Mouse (Mus musculus) E14TG2a.4 (cell line): Measurements from ENCODE around the gene Pdxk.

Experiments
- H3K27me3 ChIP-seq: 2 replicates; pipeline ENCODE4 v1.6.1; 2014; ENCODE audit warnings: low read length, control low read depth; ENCODE audit not compliant: insufficient read depth
- H3K36me3 ChIP-seq: 2 replicates; pipeline ENCODE4 v1.6.1; 2014; ENCODE audit warnings: low read length, control low read depth; ENCODE audit not compliant: insufficient read depth
- H3K4me1 ChIP-seq: replicated peaks from 2 replicates; pipeline ENCODE4 v1.6.1; 2014; ENCODE audit warnings: low read depth, low read length, control low read depth
- H3K4me3 ChIP-seq: replicated peaks from 2 replicates; pipeline ENCODE4 v1.5.1; 2014; ENCODE audit warnings: mild to moderate bottlenecking, low read length
- H3K9me3 ChIP-seq: 2 replicates; pipeline ENCODE4 v1.6.1; 2014; ENCODE audit warnings: low read length, control low read depth
- CTCF ChIP-seq: conservative IDR thresholded peaks from 2 replicates; pipeline ENCODE4 v1.5.1; 2014; ENCODE audit warnings: low read length
- NANOG ChIP-seq: IDR thresholded peaks from 2 replicates; pipeline ENCODE4 v1.6.1; 2014; ENCODE audit warnings: borderline replicate concordance, low read length, mixed read lengths
- POU5F1 ChIP-seq: IDR thresholded peaks from 2 replicates; pipeline ENCODE4 v1.6.1; 2014; ENCODE audit warnings: low read length, borderline replicate concordance

Gene Pdxk

DNA sequence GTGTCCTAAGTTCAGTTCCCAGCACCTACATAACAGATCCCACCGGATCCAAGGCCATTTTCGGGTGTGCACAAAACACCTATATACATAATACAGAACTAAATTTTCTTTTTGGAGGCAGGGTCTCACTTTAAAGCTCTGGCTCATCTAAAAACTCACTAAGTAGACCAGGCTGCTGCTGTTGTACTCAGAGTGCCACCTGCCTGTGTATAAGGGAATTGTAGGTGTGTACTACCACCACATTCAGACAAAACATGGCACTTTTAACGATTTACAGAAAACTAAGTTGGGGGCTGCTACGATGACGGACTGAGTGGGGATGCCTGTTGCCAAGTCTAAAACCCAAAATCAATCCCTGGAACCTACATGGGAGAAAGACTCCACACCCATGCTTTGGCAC lies 14.0 kb downstream of the Pdxk start:
- Histone ChIP-seq H3K4me3 (no peak overlapping the region), H3K9me3 (no peaks in the 10 kb centered on the region), H3K4me1 (no peaks in the 10 kb centered on the region), H3K27me3 (no peaks in the 10 kb centered on the region), H3K36me3 (peaks cover 57% of the 10 kb centered on the region)
- peak; percentile 27 for TF ChIP-seq CTCF
- TF ChIP-seq POU5F1, result no peak
- no peak for TF ChIP-seq NANOG

DNA sequence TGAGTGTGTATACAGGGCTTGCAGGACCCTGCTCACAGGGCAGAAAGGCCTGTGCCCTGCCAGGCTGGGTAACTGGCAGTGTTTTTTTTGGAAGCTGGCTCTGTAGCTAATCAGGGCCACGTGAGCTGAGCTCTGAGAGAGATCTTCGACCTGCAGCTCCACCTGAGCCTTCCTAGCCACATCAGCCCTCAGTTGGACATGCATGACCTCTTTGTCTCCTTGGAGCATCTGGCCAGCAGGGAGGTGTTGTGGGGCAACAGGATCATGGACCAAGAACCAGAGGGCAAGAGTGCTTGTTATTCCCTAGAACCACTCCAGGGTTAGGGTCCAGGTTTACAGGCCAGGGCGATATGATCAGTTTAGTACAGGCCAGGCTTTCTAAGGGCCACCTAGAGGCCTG lies 17.4 kb downstream of the Pdxk start:
- no peak overlapping the region for H3K4me3 ChIP-seq
- no peaks in the 10 kb centered on the region for H3K27me3 ChIP-seq
- no peaks in the 10 kb centered on the region for H3K9me3 ChIP-seq
- H3K36me3 ChIP-seq, result peaks cover 90% of the 10 kb centered on the region
- peaks cover 2% of the 10 kb centered on the region for H3K4me1 ChIP-seq
- no peak for TF ChIP-seq NANOG
- TF ChIP-seq POU5F1, result no peak
- TF ChIP-seq CTCF, result no peak

DNA sequence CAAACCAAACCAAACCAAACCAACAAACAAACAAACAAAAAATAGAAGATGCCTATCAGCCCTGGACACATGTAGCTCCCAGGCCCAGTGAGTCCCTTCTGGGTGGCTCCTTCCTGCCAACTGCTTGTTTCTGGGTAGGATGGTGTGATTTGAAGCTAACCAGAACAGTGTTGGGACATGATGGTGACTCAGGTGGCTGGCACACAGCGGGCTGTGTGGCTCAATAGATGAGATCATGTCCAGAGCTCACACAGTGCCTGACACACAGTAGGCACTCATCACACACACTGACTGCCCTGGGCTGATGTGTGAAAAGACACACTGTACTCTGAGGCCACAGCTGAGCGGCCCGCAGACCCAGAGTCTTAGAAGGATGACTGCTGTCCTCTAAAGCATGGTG lies 18.6 kb downstream of the Pdxk start:
- Histone ChIP-seq H3K27me3 (no peaks in the 10 kb centered on the region), H3K36me3 (peaks cover 98% of the 10 kb centered on the region), H3K9me3 (no peaks in the 10 kb centered on the region), H3K4me1 (peaks cover 12% of the 10 kb centered on the region), H3K4me3 (no peak overlapping the region)
- TF ChIP-seq POU5F1, result no peak
- TF ChIP-seq CTCF, result no peak
- no peak for TF ChIP-seq NANOG

DNA sequence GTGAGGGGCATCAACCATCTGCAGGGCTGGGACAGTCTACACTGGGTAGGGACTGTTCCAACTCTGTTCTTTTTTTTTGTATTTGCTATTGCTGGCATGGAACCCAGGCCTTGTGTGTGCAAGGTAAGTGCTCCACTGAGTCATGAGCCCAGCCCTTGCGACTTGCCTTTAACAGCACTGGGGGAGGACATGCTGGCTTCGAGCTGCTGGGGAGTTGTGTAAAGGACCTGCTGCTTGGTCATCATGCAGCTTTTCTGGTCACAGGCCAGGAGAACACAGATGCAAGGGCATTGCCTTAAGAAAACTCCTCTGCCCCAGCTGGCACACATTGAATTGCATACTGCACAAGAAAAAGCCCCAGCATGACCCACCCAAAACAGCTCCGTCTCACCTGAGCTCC lies 22.5 kb downstream of the Pdxk start:
- Histone ChIP-seq H3K27me3 (no peaks in the 10 kb centered on the region), H3K4me3 (no peak overlapping the region), H3K36me3 (peaks cover 77% of the 10 kb centered on the region), H3K4me1 (peaks cover 33% of the 10 kb centered on the region), H3K9me3 (no peaks in the 10 kb centered on the region)
- no peak for TF ChIP-seq NANOG
- TF ChIP-seq POU5F1, result no peak
- no peak for TF ChIP-seq CTCF

DNA sequence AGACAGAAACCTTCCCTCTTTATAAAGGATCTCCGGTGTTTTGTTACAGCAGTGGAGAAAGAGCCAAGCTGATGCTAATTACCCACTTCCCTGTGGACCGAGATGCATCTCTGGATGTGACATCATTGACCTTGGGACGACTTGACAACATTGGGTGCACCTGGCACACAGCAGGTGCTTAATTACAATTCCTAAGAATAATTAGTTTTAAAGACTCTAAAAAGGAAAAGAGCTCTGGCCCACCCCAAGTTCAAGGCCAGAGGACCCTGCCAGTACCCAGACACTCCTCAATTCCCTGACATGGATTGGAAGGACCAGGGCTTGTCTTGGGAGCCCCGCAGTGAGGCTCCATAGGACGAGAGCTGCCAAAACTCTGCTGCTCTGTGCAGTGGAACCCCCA lies 23.2 kb downstream of the Pdxk start:
- no peaks in the 10 kb centered on the region for H3K27me3 ChIP-seq
- peaks cover 34% of the 10 kb centered on the region for H3K4me1 ChIP-seq
- TF ChIP-seq POU5F1 (no peak), CTCF (no peak), NANOG (0 out of 2 replicates have a peak, but pooled peaks have one; percentile 23)
- H3K36me3 ChIP-seq, result peaks cover 70% of the 10 kb centered on the region
- no peaks in the 10 kb centered on the region for H3K9me3 ChIP-seq
- H3K4me3 ChIP-seq, result no peak overlapping the region

DNA sequence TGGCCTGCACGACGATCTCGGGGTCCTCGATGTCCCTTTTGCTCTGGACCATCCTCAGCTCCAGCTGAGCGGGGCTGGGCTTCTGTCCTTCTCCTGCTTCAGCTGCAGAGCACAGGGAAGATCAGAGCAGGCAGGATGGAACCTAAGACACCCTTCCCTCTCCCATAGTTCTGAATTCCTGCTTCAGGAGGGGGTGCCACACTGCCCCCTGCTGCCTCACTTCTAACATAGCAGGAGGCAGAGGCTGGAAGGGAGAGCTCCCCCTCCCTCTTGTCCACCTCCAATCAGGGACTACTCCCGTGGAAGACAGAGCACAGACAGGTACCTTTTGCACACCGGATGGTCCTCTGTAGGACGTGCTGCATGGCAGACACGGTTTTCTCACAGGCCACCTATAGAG lies 24.0 kb downstream of the Pdxk start:
- H3K36me3 ChIP-seq, result peaks cover 62% of the 10 kb centered on the region
- TF ChIP-seq CTCF, result peak; percentile 83
- no peak for TF ChIP-seq POU5F1
- no peaks in the 10 kb centered on the region for H3K9me3 ChIP-seq

DNA sequence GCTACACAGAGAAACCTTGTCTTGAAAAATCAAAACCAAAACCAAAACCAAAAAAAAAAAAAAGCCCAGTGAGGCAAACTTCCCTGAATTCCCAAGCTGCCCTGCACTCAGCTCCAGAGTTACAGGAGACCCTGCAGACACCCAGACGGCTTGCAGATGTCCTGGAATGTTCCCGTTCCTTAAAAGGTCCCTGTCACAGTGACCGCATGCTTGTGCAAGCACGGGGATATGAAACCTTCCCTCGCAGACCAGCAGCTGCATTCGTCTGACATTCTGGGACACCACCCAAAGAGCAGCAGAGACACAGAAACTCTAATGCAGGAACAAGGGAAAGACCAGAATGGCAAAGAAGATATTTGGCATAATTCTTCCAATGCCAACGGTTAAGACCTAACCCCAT lies 24.8 kb downstream of the Pdxk start:
- peaks cover 54% of the 10 kb centered on the region for H3K36me3 ChIP-seq
- no peaks in the 10 kb centered on the region for H3K9me3 ChIP-seq
- peaks cover 4% of the 10 kb centered on the region; the same call in 1 of the 2 replicates for H3K27me3 ChIP-seq
- peaks cover 34% of the 10 kb centered on the region for H3K4me1 ChIP-seq
- no peak overlapping the region for H3K4me3 ChIP-seq
- TF ChIP-seq NANOG, result no peak
- TF ChIP-seq POU5F1, result no peak
- TF ChIP-seq CTCF, result no peak

More for the DNA sequence above, 24.0 kb downstream of the Pdxk start:
- no peak overlapping the region for H3K4me3 ChIP-seq
- H3K27me3 ChIP-seq, result no peaks in the 10 kb centered on the region
- peaks cover 34% of the 10 kb centered on the region for H3K4me1 ChIP-seq

DNA sequence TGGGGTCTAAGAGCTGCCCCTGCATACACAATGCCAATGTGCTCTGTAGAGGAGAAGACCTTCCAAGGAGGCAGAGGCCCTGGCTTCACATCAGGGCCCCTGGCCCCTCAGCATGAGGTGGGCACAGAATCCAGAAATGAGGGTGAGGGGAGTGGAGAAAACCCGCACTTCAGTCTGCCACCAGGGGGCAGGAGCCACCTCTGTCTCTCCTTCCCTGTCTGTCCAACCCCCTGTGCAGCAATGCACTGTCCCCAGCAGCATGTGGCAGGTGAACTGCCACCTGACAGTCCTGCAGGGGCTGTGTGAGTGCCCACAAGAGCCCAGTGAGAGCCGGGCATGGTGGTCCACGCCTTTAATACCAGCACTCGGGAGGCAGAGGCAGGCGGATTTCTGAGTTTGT lies 25.2 kb downstream of the Pdxk start:
- TF ChIP-seq NANOG (no peak), POU5F1 (no peak), CTCF (peak; percentile 71)
- Histone ChIP-seq H3K36me3 (peaks cover 50% of the 10 kb centered on the region), H3K27me3 (peaks cover 5% of the 10 kb centered on the region; the same call in 1 of the 2 replicates), H3K4me1 (peaks cover 34% of the 10 kb centered on the region), H3K4me3 (no peak overlapping the region), H3K9me3 (no peaks in the 10 kb centered on the region)

DNA sequence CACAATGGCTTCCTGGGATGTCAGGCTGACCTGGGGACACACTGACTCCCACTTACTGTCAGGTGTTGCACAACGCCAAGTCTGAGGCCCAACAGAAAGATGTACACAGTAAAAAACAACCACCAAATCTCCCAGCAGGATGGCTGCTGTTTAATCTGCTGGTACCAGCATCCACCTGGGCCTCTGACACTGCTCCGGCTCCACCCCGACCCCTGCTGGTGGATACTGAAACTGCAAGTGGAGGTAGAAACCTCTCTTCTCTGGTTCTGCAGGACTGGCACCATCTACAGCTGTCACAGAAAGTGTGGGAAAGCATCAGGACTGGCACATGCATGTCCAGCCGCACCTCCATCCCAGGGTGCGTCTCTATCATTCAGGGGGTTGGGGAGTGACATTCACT lies 26.7 kb downstream of the Pdxk start:
- Histone ChIP-seq H3K4me1 (peaks cover 37% of the 10 kb centered on the region), H3K27me3 (peaks cover 9% of the 10 kb centered on the region; the same call in 1 of the 2 replicates), H3K36me3 (peaks cover 36% of the 10 kb centered on the region), H3K4me3 (no peak overlapping the region), H3K9me3 (no peaks in the 10 kb centered on the region)
- TF ChIP-seq POU5F1, result no peak
- peak; percentile 97 for TF ChIP-seq CTCF
